Mouse (Mus musculus) forebrain, embryonic 14.5 days (tissue): ENCODE measurements around the gene Itgb5. TPM values are rescaled to one million over a fixed set of nuclear protein-coding genes. Genes with fewer than 3 reads are reported as not detected.

Experiments
- ATAC-seq: fragments of 200-750 bp; cut with Nextera tagmentation; 2 replicates; pipeline ENCODE4 v1.8.0; 2017; ENCODE audit warnings: mild to moderate bottlenecking, moderate library complexity
- DNase-seq: peaks from one replicate; pipeline ENCODE4 v3.0.0-alpha.2; 2015; ENCODE audit warnings: low spot score
- H3K27ac ChIP-seq: fragments of 300-500 bp; sonication (generic); 2 replicates; pipeline ENCODE4 v1.5.1; 2014; ENCODE audit warnings: low read depth, mild to moderate bottlenecking, control low read depth, low read length, moderate library complexity
- H3K27me3 ChIP-seq: fragments of 300-500 bp; sonication (generic); replicated peaks from 2 replicates; pipeline ENCODE4 v1.6.1; 2014; ENCODE audit warnings: low read length, control low read depth, mixed read lengths; ENCODE audit not compliant: control insufficient read depth, insufficient read depth
- H3K36me3 ChIP-seq: fragments of 300-500 bp; sonication (generic); 2 replicates; pipeline ENCODE4 v1.6.1; 2014; ENCODE audit warnings: low read length, control low read depth; ENCODE audit not compliant: control insufficient read depth, insufficient read depth
- H3K4me1 ChIP-seq: fragments of 300-500 bp; sonication (generic); 2 replicates; pipeline ENCODE4 v1.6.1; 2014; ENCODE audit warnings: antibody characterized with exemption, low read length, control low read depth; ENCODE audit not compliant: control insufficient read depth, insufficient read depth
- H3K4me2 ChIP-seq: fragments of 300-500 bp; sonication (generic); 2 replicates; pipeline ENCODE4 v1.6.1; 2014; ENCODE audit warnings: mild to moderate bottlenecking, control low read depth, low read length
- H3K4me3 ChIP-seq: fragments of 300-500 bp; sonication (generic); 2 replicates; pipeline ENCODE4 v1.5.1; 2014; ENCODE audit warnings: low read depth, low read length, control low read depth
- H3K9ac ChIP-seq: fragments of 300-500 bp; sonication (generic); 2 replicates; pipeline ENCODE4 v1.6.1; 2014; ENCODE audit warnings: mild to moderate bottlenecking, low read length, control low read depth, moderate library complexity
- H3K9me3 ChIP-seq: fragments of 300-500 bp; sonication (generic); replicated peaks from 2 replicates; pipeline ENCODE4 v1.6.1; 2016; ENCODE audit warnings: low read length, control low read depth, mixed read lengths; ENCODE audit not compliant: control insufficient read depth
- WGBS: fragments of 180-500 bp; shearing (Covaris S2); extraction: QIAGEN DNeasy Blood & Tissue Kit; methylation state at CpG from one replicate; pipeline ENCODE4 v1.1.7; 2014; 5-methylcytosine and 5-hydroxymethylcytosine counted together
- polyA plus RNA-seq: library from polyadenylated mRNA; unstranded; fragments of >200 nt; fragmentation: Nextera tagmentation; extraction: Ambion mirVana; gene quantifications from 2 replicates; pipeline ENCODE4 v1.2.1, GENCODE M21; 2014

The Itgb5 gene
- polyA plus RNA-seq, 1 experiment from 2014 or later = 4.7 TPM

DNA sequence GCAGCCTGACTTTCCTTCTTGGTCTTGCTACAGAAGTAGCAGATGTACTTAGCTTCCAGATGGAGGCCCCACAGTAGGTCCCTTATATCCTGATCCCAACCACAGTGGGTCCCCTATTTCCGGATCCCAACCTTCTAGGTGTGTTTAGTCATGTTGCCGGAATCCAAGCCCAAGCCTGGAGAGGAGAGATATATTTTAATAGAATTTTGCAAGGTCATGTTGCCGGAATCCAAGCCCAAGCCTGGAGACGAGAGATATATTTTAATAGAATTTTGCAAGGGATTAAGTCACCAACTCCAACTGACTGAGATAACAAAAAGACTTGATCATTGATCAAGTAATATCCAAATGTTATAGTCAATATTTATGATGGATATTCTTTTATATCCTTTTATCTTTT lies 51.3 kb downstream of the Itgb5 start:
- no peak overlapping the region for H3K4me3 ChIP-seq
- no peak overlapping the region for H3K9ac ChIP-seq
- DNase-seq = no peak
- H3K9me3 ChIP-seq = no peaks in the 10 kb centered on the region
- ATAC-seq = no peak
- H3K36me3 ChIP-seq = no peaks in the 10 kb centered on the region
- WGBS = 96% methylated on average over 4 of the region's 4 CpGs
- no peak overlapping the region for H3K27ac ChIP-seq
- peaks cover 28% of the 10 kb centered on the region for H3K4me1 ChIP-seq
- H3K27me3 ChIP-seq = no peaks in the 10 kb centered on the region
- H3K4me2 ChIP-seq = no peak overlapping the region

DNA sequence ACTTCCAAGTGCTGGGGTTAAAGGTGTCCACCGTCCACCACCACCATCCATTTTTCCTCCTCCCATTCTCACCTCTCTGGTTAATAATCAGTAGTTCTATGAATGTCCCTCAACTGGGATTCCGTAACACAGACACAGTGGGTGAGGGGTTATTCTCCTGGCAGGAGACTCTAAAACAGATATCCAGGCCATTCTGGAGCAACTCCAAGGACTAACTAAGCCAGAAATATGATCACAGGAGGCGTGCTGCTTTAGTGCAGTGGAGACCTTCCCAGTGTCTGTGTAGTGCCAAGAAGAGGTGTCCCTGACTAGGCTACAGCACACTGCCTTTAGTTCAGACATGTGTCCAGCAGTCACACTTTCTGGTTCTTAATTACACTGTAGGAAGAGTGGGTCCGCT lies 53.1 kb downstream of the Itgb5 start:
- H3K27me3 ChIP-seq = no peaks in the 10 kb centered on the region
- peaks cover 26% of the 10 kb centered on the region for H3K4me1 ChIP-seq
- H3K9ac ChIP-seq = no peak overlapping the region
- H3K36me3 ChIP-seq = no peaks in the 10 kb centered on the region
- H3K4me2 ChIP-seq = no peak overlapping the region
- peak overlapping the region; percentile 17; the same call in 1 of the 2 replicates for H3K27ac ChIP-seq
- H3K9me3 ChIP-seq = no peaks in the 10 kb centered on the region
- DNase-seq = peak; percentile 74
- H3K4me3 ChIP-seq = no peak overlapping the region
- WGBS = 57% methylated on average over 4 of the region's 4 CpGs
- ATAC-seq = no peak

DNA sequence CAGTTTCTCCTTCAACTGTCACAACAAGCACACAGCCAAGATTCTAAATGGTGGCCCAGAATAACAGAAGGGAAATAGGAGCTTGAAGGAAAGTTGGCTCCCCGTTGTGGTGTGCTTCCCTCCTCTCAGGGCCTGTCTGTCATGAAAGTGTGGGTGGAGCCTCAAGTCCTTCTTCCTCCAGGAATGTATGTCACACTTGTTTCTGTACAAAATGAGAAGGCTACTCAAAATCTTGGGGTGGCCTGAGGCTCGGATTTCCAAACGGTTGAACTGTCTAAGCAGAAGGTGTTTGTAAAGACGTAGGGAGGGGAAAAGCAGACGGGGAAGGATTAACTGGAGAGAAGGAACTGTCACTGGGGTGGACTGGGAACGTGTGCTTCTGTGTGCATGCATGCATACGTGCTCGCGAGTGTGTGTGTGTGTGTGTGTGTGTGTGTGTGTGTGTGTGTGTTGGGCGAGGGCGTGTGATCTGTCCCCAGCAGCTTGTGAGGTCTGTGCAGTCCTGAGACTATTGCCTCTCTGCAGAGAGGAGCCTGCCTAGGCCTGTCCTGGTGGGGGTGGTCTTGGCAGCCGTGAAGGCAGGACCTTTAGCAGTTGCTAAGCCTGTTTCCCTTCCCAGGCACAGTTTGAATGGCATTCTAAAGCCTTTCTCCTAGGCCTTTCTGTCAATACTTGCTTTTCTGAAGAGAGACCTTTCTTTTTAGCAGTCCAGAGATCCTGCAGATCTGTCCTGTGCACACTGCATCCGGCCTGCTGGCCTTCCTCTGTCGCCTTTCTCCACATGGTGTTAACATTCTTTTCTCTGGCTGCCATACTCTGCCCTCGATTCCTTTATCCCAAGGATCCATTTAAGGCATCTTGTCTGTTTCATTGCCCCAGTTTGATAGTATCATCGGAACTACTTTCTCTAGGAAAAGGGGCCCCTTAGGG lies 53.8 kb downstream of the Itgb5 start:
- H3K4me1 ChIP-seq = peaks cover 19% of the 10 kb centered on the region
- 26% methylated on average over 16 of the region's 16 CpGs for whole genome bisulfite sequencing
- no peaks in the 10 kb centered on the region for H3K36me3 ChIP-seq
- H3K9ac ChIP-seq = no peak overlapping the region
- no peaks in the 10 kb centered on the region for H3K9me3 ChIP-seq
- H3K4me3 ChIP-seq = no peak overlapping the region
- DNase-seq = peak; percentile 89
- peak; percentile 82 for ATAC-seq
- H3K27me3 ChIP-seq = no peaks in the 10 kb centered on the region
- H3K27ac ChIP-seq = peak overlapping the region; percentile 17; the same call in 1 of the 2 replicates
- H3K4me2 ChIP-seq = no peak overlapping the region

DNA sequence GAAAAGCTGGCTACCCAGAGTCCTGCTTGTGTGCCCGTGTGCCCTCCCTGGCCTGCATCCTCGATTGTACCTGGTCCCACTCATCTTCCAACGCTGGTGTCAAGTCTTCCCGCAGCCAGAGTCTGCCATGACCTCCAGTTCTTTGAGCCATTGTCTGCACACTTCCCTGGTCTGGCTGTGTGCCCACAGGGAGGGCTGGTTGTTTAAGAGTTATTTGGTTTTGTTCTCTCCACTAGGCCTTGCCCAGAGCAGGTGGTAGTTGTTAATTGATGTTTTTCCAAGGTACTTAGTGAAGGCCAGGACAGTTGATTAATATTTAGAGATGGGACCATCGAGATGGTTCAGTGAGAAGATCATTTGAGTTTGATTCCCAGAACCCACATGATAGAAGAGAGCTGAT lies 54.7 kb downstream of the Itgb5 start:
- H3K9me3 ChIP-seq = no peaks in the 10 kb centered on the region
- H3K4me1 ChIP-seq = peaks cover 16% of the 10 kb centered on the region
- no peak for ATAC-seq
- no peak overlapping the region for H3K9ac ChIP-seq
- H3K27me3 ChIP-seq = no peaks in the 10 kb centered on the region
- WGBS = 44% methylated on average over 5 of the region's 5 CpGs
- peak; percentile 31 for DNase-seq
- no peak overlapping the region for H3K4me3 ChIP-seq
- no peaks in the 10 kb centered on the region for H3K36me3 ChIP-seq
- no peak overlapping the region for H3K27ac ChIP-seq
- H3K4me2 ChIP-seq = no peak overlapping the region

DNA sequence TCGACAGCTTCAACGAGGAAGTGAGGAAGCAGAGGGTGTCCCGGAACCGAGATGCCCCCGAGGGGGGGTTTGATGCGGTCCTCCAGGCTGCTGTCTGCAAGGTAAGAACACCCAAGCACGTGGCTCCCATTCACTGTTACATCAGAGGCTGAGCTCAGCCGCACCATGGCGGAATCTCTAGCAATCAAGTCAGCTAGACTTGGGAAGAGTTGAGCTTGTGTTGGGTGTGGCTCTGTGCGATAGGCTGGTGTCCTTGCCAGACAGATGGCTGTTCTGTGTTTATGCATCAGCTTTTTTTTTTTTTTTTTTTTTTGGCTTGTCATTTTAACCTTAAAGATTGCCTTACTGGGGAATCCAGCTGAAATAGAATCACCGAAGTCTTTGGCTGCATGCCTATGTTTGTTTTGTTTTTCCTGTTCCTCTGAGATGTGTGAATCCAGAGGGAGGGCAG lies 55.6 kb downstream of the Itgb5 start:
- DNase-seq (peak; percentile 39), ATAC-seq (no peak)
- no peak overlapping the region for H3K27ac ChIP-seq
- H3K4me3 ChIP-seq = no peak overlapping the region
- H3K27me3 ChIP-seq = no peaks in the 10 kb centered on the region
- H3K4me1 ChIP-seq = peaks cover 16% of the 10 kb centered on the region
- H3K4me2 ChIP-seq = no peak overlapping the region
- no peak overlapping the region for H3K9ac ChIP-seq
- no peaks in the 10 kb centered on the region for H3K36me3 ChIP-seq
- no peaks in the 10 kb centered on the region for H3K9me3 ChIP-seq
- WGBS = 78% methylated on average over 11 of the region's 11 CpGs

DNA sequence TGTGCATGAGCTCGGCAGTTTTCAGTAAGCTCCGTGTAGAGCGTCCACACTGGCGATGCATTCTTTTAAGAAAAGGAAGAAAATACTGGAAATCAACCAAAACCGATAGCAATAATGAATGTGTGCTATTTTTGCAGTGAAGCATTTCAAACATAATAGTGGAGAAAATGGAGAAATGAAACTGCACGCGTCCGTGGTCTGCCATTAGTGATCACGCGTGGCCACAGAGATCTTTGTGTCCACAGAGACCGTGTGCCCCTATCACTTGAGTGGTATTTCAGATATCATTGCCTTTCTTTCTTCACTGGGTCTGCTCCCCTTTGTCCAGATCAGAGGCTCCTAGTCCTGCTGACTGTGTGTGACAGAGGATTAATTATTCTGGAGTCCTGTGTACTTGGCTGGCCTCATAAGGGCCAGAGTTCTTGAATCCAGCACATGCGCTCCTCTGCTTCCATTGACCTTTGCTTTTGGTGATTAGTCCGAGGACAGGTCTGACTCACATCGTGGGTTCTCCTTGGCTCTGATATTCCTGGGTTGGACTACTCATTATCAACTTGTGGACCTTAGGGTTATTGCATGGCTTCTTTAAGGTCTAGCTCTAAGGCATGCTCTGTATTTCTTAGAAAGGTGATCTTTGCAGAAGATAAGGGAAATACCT lies 56.3 kb downstream of the Itgb5 start:
- H3K4me2 ChIP-seq = no peak overlapping the region
- H3K9ac ChIP-seq = no peak overlapping the region
- no peaks in the 10 kb centered on the region for H3K27me3 ChIP-seq
- 89% methylated on average over 14 of the region's 14 CpGs for WGBS
- H3K27ac ChIP-seq = no peak overlapping the region
- H3K4me1 ChIP-seq = peaks cover 16% of the 10 kb centered on the region
- H3K9me3 ChIP-seq = no peaks in the 10 kb centered on the region
- ATAC-seq (no peak), DNase-seq (no peak)
- no peak overlapping the region for H3K4me3 ChIP-seq
- no peaks in the 10 kb centered on the region for H3K36me3 ChIP-seq

DNA sequence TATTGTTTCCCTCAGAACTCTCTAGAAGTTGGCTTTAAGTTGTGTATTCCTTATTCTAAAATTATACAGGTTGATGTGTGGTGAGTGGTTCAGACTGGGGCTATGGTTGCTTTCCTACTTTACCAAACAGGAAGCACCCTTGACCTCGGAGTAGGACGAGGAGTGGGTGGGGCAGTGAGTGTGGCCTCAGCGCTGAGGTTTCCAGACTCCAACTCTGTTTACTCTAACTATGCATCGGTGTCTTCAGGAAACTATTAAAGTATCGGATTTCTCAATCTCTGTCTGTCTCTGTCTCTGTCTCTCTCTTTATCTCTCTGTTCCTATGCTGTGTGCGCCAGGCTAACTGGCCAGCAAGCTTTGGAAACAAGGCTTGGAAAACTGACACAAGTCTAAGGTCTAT lies 57.2 kb downstream of the Itgb5 start:
- H3K4me1 ChIP-seq = peaks cover 19% of the 10 kb centered on the region
- 79% methylated on average over 6 of the region's 6 CpGs for WGBS
- no peak overlapping the region for H3K4me2 ChIP-seq
- no peak overlapping the region for H3K27ac ChIP-seq
- no peaks in the 10 kb centered on the region for H3K27me3 ChIP-seq
- no peak overlapping the region for H3K4me3 ChIP-seq
- no peak for ATAC-seq
- no peaks in the 10 kb centered on the region for H3K36me3 ChIP-seq
- DNase-seq = no peak
- H3K9me3 ChIP-seq = no peaks in the 10 kb centered on the region
- H3K9ac ChIP-seq = no peak overlapping the region

DNA sequence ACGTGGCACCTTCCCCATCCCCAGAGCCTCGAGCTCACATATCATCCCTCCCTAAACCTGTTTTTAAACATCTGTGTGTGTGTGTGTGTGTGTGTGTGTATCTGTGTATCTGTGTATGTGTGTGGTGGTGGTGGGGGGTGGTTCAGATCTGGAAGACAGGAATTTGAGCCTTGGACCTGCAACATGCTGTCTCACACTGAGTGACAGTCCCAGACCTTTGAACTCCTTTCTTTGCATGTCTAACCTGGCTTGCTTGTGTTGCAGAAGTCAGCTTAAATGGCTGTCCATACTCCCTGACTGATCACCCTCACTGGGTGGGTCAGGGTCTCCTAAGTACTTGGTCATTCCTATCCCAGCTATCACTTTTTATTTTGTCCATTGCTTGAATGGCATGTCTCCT lies 58.5 kb downstream of the Itgb5 start:
- ATAC-seq (no peak), DNase-seq (no peak)
- 91% methylated on average over 2 of the region's 2 CpGs for WGBS
- H3K9ac ChIP-seq = no peak overlapping the region
- H3K9me3 ChIP-seq = no peaks in the 10 kb centered on the region
- H3K27me3 ChIP-seq = no peaks in the 10 kb centered on the region
- no peak overlapping the region for H3K4me2 ChIP-seq
- peaks cover 21% of the 10 kb centered on the region for H3K4me1 ChIP-seq
- H3K4me3 ChIP-seq = no peak overlapping the region
- no peak overlapping the region for H3K27ac ChIP-seq
- H3K36me3 ChIP-seq = no peaks in the 10 kb centered on the region
